Comparison of ENCODE assay signal across 28 mouse cellular contexts in genomic region chr7:127812292-127812691, GRCm38 (mm10). TPM values are rescaled to one million over a fixed set of nuclear protein-coding genes. Genes with fewer than 3 reads are reported as not detected.
DNase-seq lines count a peak whose midpoint lies in the region; ATAC-seq and TF ChIP-seq lines count a peak whose summit lies in the region.
"Had no signal": no experiment of that assay in that cellular context is flagged by ENCODE, and none has a peak within 500 bp of the region (broad histone marks: within the 10 kb centered on the region; RNA-seq: fewer than 3 reads in every experiment).

No protein-coding gene starts in this region.

- peak; percentile 45 to 55 for DNase-seq in cerebellum, adult 18-20 months
- DNase-seq in liver, adult 2 months (ENCODE audit: extremely low read depth, low read depth, low spot score), result peak; percentile 85
- DNase-seq in liver, result no peak
- DNase-seq in cerebellum, adult 9-11 months, result peak; percentile 67
- no peak for DNase-seq in frontal cortex, postnatal 36 days (ENCODE audit: low spot score in 2 of 2)
- DNase-seq: heart, adult 18-20 months; heart, postnatal 36 days; kidney, adult 18-20 months; kidney, postnatal 4 days; liver, embryonic 13.5 days; lung, adult 2 months; lung, postnatal 14 days; right cerebral cortex, postnatal 14 days; spleen, adult 18-20 months had no signal

- H3K4me1 ChIP-seq in liver, adult 2 months (ENCODE audit: control insufficient read depth, insufficient read depth, low read length), result peaks cover 48% of the 10 kb centered on the region
- H3K4me1 ChIP-seq in midbrain, embryonic 13.5 days (replicated peaks), result 0 out of 2 replicates have a peak, but pooled peaks cover 3% of the 10 kb centered on the region
- H3K4me1 ChIP-seq: forebrain, embryonic 12.5 days; limb, embryonic 12.5 days had no signal

- TF ChIP-seq CTCF in liver, adult 2 months (IDR thresholded peaks at IDR 0.05; ENCODE audit: low read depth, low read length), result no peak

- H3K27ac ChIP-seq in liver, adult 2 months (replicated peaks; ENCODE audit: insufficient read depth, low read depth, low read length), result peak overlapping the region; percentile 47
- no peak overlapping the region for H3K27ac ChIP-seq in midbrain, embryonic 13.5 days
- H3K27ac ChIP-seq: forebrain, embryonic 12.5 days; hindbrain, embryonic 13.5 days; limb, embryonic 12.5 days; liver, embryonic 13.5 days had no signal

- H3K9me3 ChIP-seq in midbrain, embryonic 13.5 days, result no peaks in the 10 kb centered on the region
- H3K9me3 ChIP-seq: forebrain, embryonic 12.5 days; hindbrain, embryonic 13.5 days; limb, embryonic 12.5 days; liver, embryonic 13.5 days had no signal

- no peak for ATAC-seq in cerebellum, adult (ENCODE audit: insufficient number of reproducible peaks, low FRiP score, low TSS enrichment)
- ATAC-seq in midbrain, embryonic 13.5 days, result no peak

- H3K9ac ChIP-seq in liver, adult 2 months (ENCODE audit: low read depth, low read length), result no peak overlapping the region
- H3K9ac ChIP-seq in midbrain, embryonic 13.5 days (replicated peaks), result no peak overlapping the region
- H3K9ac ChIP-seq: forebrain, embryonic 12.5 days; hindbrain, embryonic 13.5 days; limb, embryonic 12.5 days; liver, embryonic 13.5 days had no signal

- no peak overlapping the region for H3K4me2 ChIP-seq in midbrain, embryonic 13.5 days (replicated peaks)
- H3K4me2 ChIP-seq: forebrain, embryonic 12.5 days; hindbrain, embryonic 13.5 days; limb, embryonic 12.5 days; liver, embryonic 13.5 days; midbrain, embryonic 11.5 days had no signal

- no peaks in the 10 kb centered on the region for H3K27me3 ChIP-seq in liver, adult 2 months (ENCODE audit: control insufficient read depth, insufficient read depth, low read length)
- no peaks in the 10 kb centered on the region for H3K27me3 ChIP-seq in midbrain, embryonic 13.5 days
- H3K27me3 ChIP-seq: forebrain, embryonic 12.5 days; hindbrain, embryonic 13.5 days; limb, embryonic 12.5 days; liver, embryonic 13.5 days had no signal

- no peak overlapping the region for H3K4me3 ChIP-seq in liver, adult 2 months (ENCODE audit: insufficient read depth, low read depth, low read length)
- H3K4me3 ChIP-seq in midbrain, embryonic 13.5 days (replicated peaks), result no peak overlapping the region
- H3K4me3 ChIP-seq: forebrain, embryonic 12.5 days; hindbrain, embryonic 13.5 days; limb, embryonic 12.5 days; liver, embryonic 13.5 days had no signal

- no peaks in the 10 kb centered on the region for H3K79me2 ChIP-seq in liver, adult 2 months (ENCODE audit: control insufficient read depth, insufficient read depth, low read length)

- no peaks in the 10 kb centered on the region for H3K36me3 ChIP-seq in liver, adult 2 months (ENCODE audit: control insufficient read depth, insufficient read depth, low read length)
- peaks cover 70% of the 10 kb centered on the region for H3K36me3 ChIP-seq in midbrain, embryonic 13.5 days
- H3K36me3 ChIP-seq: liver, embryonic 13.5 days had no signal

- TF ChIP-seq POLR2A in liver, adult 2 months (IDR thresholded peaks at IDR 0.05; ENCODE audit: extremely low read depth, insufficient read depth, low read length), result no peak

- WGBS in liver, adult 2 months, result 32% methylated on average over 3 of the region's 3 CpGs
- WGBS in midbrain, embryonic 13.5 days, result 91% methylated on average over 3 of the region's 3 CpGs

RNA-seq across cellular contexts. Expression of gene Stx4a, which starts 11.8 kb away (rescaled TPM):
- total RNA-seq in liver, adult 2 months (2014; rRNA removed), result 16.7 and 18.5 TPM in 2 replicates
- polyA plus RNA-seq in liver, adult 2 months (2012; rRNA removed), result 34.7 and 38.3 TPM in 2 replicates
- polyA plus RNA-seq in midbrain, embryonic 13.5 days (2015; fragmentation: Nextera tagmentation; extraction: Ambion mirVana), result 15.6 and 24.1 TPM in 2 replicates

RNA-seq across cellular contexts. Expression of gene Hsd3b7, which starts 11.9 kb away (rescaled TPM):
- 458 and 477 TPM in 2 replicates for total RNA-seq in liver, adult 2 months (2014; rRNA removed)
- polyA plus RNA-seq in liver, adult 2 months (2012; rRNA removed), result 1,150 and 1,162 TPM in 2 replicates
- polyA plus RNA-seq in midbrain, embryonic 13.5 days (2015; fragmentation: Nextera tagmentation; extraction: Ambion mirVana), result 8.6 and 9.2 TPM in 2 replicates

RNA-seq across cellular contexts. Expression of gene Stx1b, which starts 12.1 kb away (rescaled TPM):
- 0.55 and 0.87 TPM in 2 replicates for total RNA-seq in liver, adult 2 months (2014; rRNA removed)
- 7.9 TPM in 2 replicates for polyA plus RNA-seq in liver, adult 2 months (2012; rRNA removed)
- polyA plus RNA-seq in midbrain, embryonic 13.5 days (2015; fragmentation: Nextera tagmentation; extraction: Ambion mirVana), result 33.3 and 34.2 TPM in 2 replicates
- total RNA-seq: monocyte, adult 5-6 weeks; neutrophil, adult 5-6 weeks had no signal

RNA-seq across cellular contexts. Expression of gene Gm49388, which starts 26.9 kb away (rescaled TPM):
- not detected in 2 replicates for total RNA-seq in liver, adult 2 months (2014; rRNA removed)
- not detected in 2 replicates for polyA plus RNA-seq in liver, adult 2 months (2012; rRNA removed)
- polyA plus RNA-seq in midbrain, embryonic 13.5 days (2015; fragmentation: Nextera tagmentation; extraction: Ambion mirVana), result not detected in 2 replicates
- total RNA-seq: megakaryocyte progenitor cell, adult 5-6 weeks had no signal
- polyA plus RNA-seq: cortical plate, adult 2 months; embryonic facial prominence, embryonic 11.5 days; forebrain, embryonic 12.5 days; heart, embryonic 14.5 days; hindbrain, embryonic 13.5 days; kidney, embryonic 16.5 days; limb, embryonic 12.5 days; liver, embryonic 13.5 days; lung, adult 2 months; midbrain, embryonic 11.5 days; testis, adult 2 months had no signal

RNA-seq across cellular contexts. Expression of gene Setd1a, which starts 35.8 kb away (rescaled TPM):
- total RNA-seq in liver, adult 2 months (2014; rRNA removed), result 2.6 and 5.4 TPM in 2 replicates
- polyA plus RNA-seq in liver, adult 2 months (2012; rRNA removed), result 5.5 and 7.8 TPM in 2 replicates
- polyA plus RNA-seq in midbrain, embryonic 13.5 days (2015; fragmentation: Nextera tagmentation; extraction: Ambion mirVana), result 19.7 and 22.7 TPM in 2 replicates

Comparison
In these comparisons a context has a peak if more than half of its experiments do, and no peak if none do; other contexts are left out.
1. DNase-seq: peak in cerebellum, adult 18-20 months (2 of 2), liver, adult 2 months (single experiment) and cerebellum, adult 9-11 months (single experiment); none in liver (single experiment) and frontal cortex, postnatal 36 days (0 of 2).
2. RNA of gene Hsd3b7, which starts 11.9 kb away (polyA plus RNA-seq): 1,150 to 1,162 TPM in liver, adult 2 months; 8.6 to 9.2 TPM in midbrain, embryonic 13.5 days; every median in the first group is over 100 times any median in the second.